Mouse (Mus musculus) intestine, postnatal 0 days (tissue): ENCODE data around the gene 1700003F12Rik. TPM values are rescaled to one million over a fixed set of nuclear protein-coding genes. Genes with fewer than 3 reads are reported as not detected.
A peak's percentile ranks its signal among the peaks of the same experiment; 100 is the strongest.

ENCODE experiments used
- ATAC-seq: fragments of 200-750 bp; cut with Nextera tagmentation; 2 replicates; pipeline ENCODE4 v1.8.0; 2017; ENCODE audit warnings: mild to moderate bottlenecking, moderate TSS enrichment, moderate library complexity
- H3K27ac ChIP-seq: fragments of 300-500 bp; sonication (generic); 2 replicates; pipeline ENCODE4 v1.5.1; 2014; ENCODE audit warnings: mild to moderate bottlenecking, low read depth, low read length, moderate library complexity
- H3K27me3 ChIP-seq: fragments of 300-500 bp; sonication (generic); replicated peaks from 2 replicates; pipeline ENCODE4 v1.6.1; 2014; ENCODE audit warnings: low read length, mixed read lengths; ENCODE audit not compliant: control insufficient read depth, insufficient read depth
- H3K36me3 ChIP-seq: fragments of 300-500 bp; sonication (generic); 2 replicates; pipeline ENCODE4 v1.6.1; 2014; ENCODE audit warnings: mild to moderate bottlenecking, moderate library complexity; ENCODE audit not compliant: control insufficient read depth, insufficient read depth
- H3K4me1 ChIP-seq: fragments of 300-500 bp; sonication (generic); replicated peaks from 2 replicates; pipeline ENCODE4 v1.6.1; 2014; ENCODE audit warnings: antibody characterized with exemption, low read length, mixed read lengths; ENCODE audit not compliant: control insufficient read depth, insufficient read depth
- H3K4me2 ChIP-seq: fragments of 300-500 bp; sonication (generic); replicated peaks from 2 replicates; pipeline ENCODE4 v1.6.1; 2014; ENCODE audit warnings: low read depth, mild to moderate bottlenecking, moderate library complexity
- H3K4me3 ChIP-seq: fragments of 300-500 bp; sonication (generic); 2 replicates; pipeline ENCODE4 v1.5.1; 2014; ENCODE audit warnings: low read depth, low read length
- H3K9ac ChIP-seq: fragments of 300-500 bp; sonication (generic); 2 replicates; pipeline ENCODE4 v1.6.1; 2014; ENCODE audit warnings: mild to moderate bottlenecking, low read depth, low read length
- H3K9me3 ChIP-seq: fragments of 300-500 bp; sonication (generic); 2 replicates; pipeline ENCODE4 v1.6.1; 2016; ENCODE audit warnings: mixed run types; ENCODE audit not compliant: control insufficient read depth
- CTCF ChIP-seq: sonication (generic); IDR thresholded peaks from 2 replicates; pipeline ENCODE4 v1.5.1; 2016; ENCODE audit warnings: low read depth, mild to moderate bottlenecking, control low read depth, antibody characterized with exemption, moderate library complexity
- WGBS: fragments of 180-500 bp; shearing (Covaris S2); extraction: QIAGEN DNeasy Blood & Tissue Kit; methylation state at CpG from one replicate; pipeline ENCODE4 v1.1.7; 2014; 5-methylcytosine and 5-hydroxymethylcytosine counted together
- polyA plus RNA-seq: library from polyadenylated mRNA; unstranded; fragments of >200 nt; fragmentation: Nextera tagmentation; extraction: Ambion mirVana; gene quantifications from 2 replicates; pipeline ENCODE4 v1.2.1, GENCODE M21; 2015

Gene 1700003F12Rik
- 1.6 and 2.2 TPM in 2 replicates for polyA plus RNA-seq

DNA sequence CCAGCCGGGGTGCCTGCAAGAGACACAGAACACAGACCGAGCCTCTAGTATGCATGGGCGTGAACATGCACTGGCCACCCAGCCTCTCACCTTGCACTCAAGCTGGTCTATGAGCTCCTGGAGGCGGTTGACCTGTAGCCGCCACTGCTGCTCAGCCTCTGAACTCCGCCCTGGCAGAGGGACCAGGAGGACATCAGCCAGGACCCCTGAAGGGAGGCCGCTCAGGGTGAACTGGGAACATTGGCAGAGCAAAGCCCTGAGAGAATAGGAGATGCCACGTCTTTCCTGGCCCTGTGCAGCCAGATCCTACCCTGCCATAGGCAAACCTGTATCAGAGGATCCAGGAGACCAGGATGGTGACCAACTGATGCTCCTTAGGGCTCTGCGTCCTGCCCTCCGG, at the start of gene 1700003F12Rik:
Gene 1700003F12Rik (plus strand): TSS at position 375 of the 400 bp plus-strand sequence.
- H3K4me2 ChIP-seq: no peak within 1 kb of the TSS
- no peak for TF ChIP-seq CTCF
- no peak for ATAC-seq
- H3K27ac ChIP-seq: no peak within 1 kb of the TSS
- 90% methylated on average over 10 of the region's 10 CpGs for WGBS
- no peaks in the 10 kb centered on the region for H3K9me3 ChIP-seq
- H3K27me3 ChIP-seq: peaks cover 10% of the 10 kb centered on the region
- H3K36me3 ChIP-seq: no peaks in the 10 kb centered on the region
- H3K9ac ChIP-seq: no peak within 1 kb of the TSS
- H3K4me1 ChIP-seq: no peaks in the 10 kb centered on the region
- no peak within 1 kb of the TSS for H3K4me3 ChIP-seq

GRCm38 (mm10) chr2:154498571-154498970, 48.3 kb upstream of the 1700003F12Rik start:
- 0 out of 2 replicates have a peak, but pooled peaks cover 6% of the 10 kb centered on the region for H3K36me3 ChIP-seq
- no peak overlapping the region for H3K9ac ChIP-seq
- no peaks in the 10 kb centered on the region for H3K4me1 ChIP-seq
- no peak overlapping the region for H3K4me3 ChIP-seq
- no peaks in the 10 kb centered on the region for H3K9me3 ChIP-seq
- WGBS: 54% methylated on average over 5 of the region's 5 CpGs
- no peaks in the 10 kb centered on the region for H3K27me3 ChIP-seq
- no peak overlapping the region for H3K27ac ChIP-seq
- H3K4me2 ChIP-seq: no peak overlapping the region
- no peak for ATAC-seq
- no peak for TF ChIP-seq CTCF

GRCm38 (mm10) chr2:154499717-154500247, 47.1 kb upstream of the 1700003F12Rik start:
- no peak overlapping the region for H3K9ac ChIP-seq
- no peaks in the 10 kb centered on the region for H3K9me3 ChIP-seq
- no peak for TF ChIP-seq CTCF
- no peaks in the 10 kb centered on the region for H3K4me1 ChIP-seq
- no peak overlapping the region for H3K27ac ChIP-seq
- no peak overlapping the region for H3K4me3 ChIP-seq
- H3K27me3 ChIP-seq: no peaks in the 10 kb centered on the region
- ATAC-seq: no peak
- peaks cover 9% of the 10 kb centered on the region for H3K36me3 ChIP-seq
- WGBS: 90% methylated on average over 2 of the region's 2 CpGs
- no peak overlapping the region for H3K4me2 ChIP-seq

DNA sequence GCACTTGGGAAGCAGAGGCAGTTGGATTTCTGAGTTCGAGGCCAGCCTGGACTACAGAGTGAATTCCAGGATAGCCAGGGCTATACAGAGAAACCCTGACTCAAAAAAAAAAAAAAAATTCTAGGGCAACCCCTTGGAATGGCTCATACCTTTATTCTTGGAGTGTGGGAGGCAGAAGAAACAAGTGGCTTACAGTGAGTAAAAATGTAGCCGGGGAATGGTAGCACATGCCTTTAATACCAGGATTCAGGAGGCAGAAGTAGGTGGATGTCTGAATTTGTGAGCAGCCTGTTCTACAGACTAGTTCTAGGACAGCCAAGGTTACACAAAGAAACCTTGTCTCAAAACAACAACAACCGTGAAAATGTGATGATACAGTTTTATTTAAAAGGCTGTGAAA, 46.1 kb upstream of the 1700003F12Rik start:
- peaks cover 16% of the 10 kb centered on the region for H3K36me3 ChIP-seq
- no peak for ATAC-seq
- no peaks in the 10 kb centered on the region for H3K27me3 ChIP-seq
- no peaks in the 10 kb centered on the region for H3K4me1 ChIP-seq
- 94% methylated on average over 3 of the region's 3 CpGs for WGBS
- H3K9ac ChIP-seq: no peak overlapping the region
- no peak overlapping the region for H3K27ac ChIP-seq
- no peak overlapping the region for H3K4me2 ChIP-seq
- no peaks in the 10 kb centered on the region for H3K9me3 ChIP-seq
- no peak overlapping the region for H3K4me3 ChIP-seq
- no peak for TF ChIP-seq CTCF

- no peak for TF ChIP-seq CTCF
- no peak overlapping the region for H3K27ac ChIP-seq
- no peak overlapping the region for H3K9ac ChIP-seq
- no peak overlapping the region for H3K4me2 ChIP-seq
- no peaks in the 10 kb centered on the region for H3K4me1 ChIP-seq
- 58% methylated on average over 2 of the region's 2 CpGs for WGBS
- H3K36me3 ChIP-seq: peaks cover 30% of the 10 kb centered on the region
- no peaks in the 10 kb centered on the region for H3K27me3 ChIP-seq
- ATAC-seq: no peak
- H3K4me3 ChIP-seq: no peak overlapping the region
- no peaks in the 10 kb centered on the region for H3K9me3 ChIP-seq
These were observed 39.8 kb upstream of the 1700003F12Rik start for GRCm38 (mm10) chr2:154507076-154507475.

DNA sequence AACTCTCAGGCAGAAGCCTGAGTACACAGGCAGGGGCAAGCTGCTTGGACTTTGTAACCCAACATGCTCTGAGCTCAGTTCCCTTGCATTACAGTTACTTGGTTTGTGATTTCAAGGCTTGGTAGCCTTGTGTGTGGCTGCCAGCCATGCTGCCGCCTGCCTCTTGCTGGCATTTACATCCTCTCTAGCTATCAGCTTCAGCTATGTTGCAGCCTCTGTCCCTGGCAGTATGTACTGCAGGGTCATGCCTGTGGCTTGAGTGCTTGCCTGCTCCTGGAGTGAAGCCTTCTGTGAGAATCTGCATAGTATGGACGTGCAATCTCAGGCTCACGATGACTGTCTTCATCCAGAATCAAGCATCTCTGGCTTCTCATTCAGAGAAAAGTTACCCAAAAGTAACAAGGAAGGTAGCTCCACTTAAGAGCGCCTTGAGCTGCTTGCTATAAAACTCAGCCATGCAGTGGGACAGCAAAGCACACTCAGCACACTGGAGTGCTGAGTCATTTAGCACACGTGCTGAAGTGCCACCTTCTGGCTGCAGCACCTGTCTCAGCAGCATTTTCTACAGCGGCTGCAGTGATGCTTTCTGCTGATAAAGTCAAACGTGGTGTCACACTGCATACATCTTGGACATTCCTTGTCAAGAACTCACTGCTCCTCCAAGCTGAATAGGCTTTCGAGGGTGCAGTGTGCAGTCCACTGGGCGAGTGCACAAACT, 39.2 kb upstream of the 1700003F12Rik start:
- Histone ChIP-seq H3K4me2 (no peak overlapping the region), H3K27me3 (no peaks in the 10 kb centered on the region), H3K27ac (no peak overlapping the region), H3K4me3 (no peak overlapping the region), H3K36me3 (peaks cover 30% of the 10 kb centered on the region), H3K9me3 (no peaks in the 10 kb centered on the region), H3K4me1 (no peaks in the 10 kb centered on the region), H3K9ac (no peak overlapping the region)
- peak; percentile 67 for TF ChIP-seq CTCF
- ATAC-seq: peak; percentile 49; the same call in 1 of the 2 replicates
- 61% methylated on average over 9 of the region's 9 CpGs for WGBS
